In the genomic region with DNA sequence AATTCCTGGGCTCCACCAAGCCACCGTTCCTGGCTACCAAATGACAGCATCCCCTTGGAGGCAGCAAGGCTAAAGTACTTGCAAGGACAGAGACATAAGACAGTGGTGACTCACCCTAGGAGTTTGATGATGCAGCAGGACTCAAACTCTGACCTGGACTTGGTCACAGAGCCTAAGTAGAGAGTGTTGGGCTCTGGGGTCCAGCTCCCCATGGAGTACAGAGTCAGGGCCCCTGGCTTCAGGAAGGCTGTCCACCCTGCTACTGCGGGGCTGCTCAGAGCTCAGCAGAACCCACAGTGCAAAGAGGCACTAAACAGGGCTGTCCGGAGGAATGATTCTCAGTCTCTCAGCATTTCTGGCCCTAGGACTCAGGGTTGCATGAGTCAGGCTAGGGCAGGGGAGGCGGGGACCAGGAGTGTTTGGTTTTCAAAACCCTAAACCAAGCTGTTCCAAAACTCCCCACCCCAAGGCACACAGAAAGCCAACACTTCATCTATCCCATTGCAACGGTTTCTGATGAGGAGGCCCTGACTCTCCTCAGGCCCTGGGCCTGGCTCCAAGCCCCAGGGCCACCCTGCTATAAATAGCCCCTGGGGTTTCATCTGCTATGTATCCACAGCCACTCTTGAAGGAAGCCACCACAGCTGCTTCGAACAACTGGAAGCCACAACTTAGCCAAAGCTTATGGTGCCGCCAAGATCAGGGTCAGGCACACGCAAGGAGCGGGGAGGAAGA, we compare ENCODE assay signal across 8 mouse cellular contexts.
DNase-seq lines count a peak whose midpoint lies in the region; ATAC-seq lines count a peak whose summit lies in the region.

No protein-coding gene starts in this region.

- ATAC-seq in embryonic facial prominence, embryonic 11.5 days (replicated peaks; ENCODE audit: insufficient number of reproducible peaks, low FRiP score, low TSS enrichment, low read depth), result no peak
- ATAC-seq in liver, embryonic 16.5 days (ENCODE audit: low read depth), result no peak
- no peak for ATAC-seq in forebrain, embryonic 14.5 days

- no peaks in the 10 kb centered on the region for H3K36me3 ChIP-seq in embryonic facial prominence, embryonic 11.5 days (replicated peaks; ENCODE audit: control insufficient read depth, insufficient read depth, low read depth, low read length)
- peaks cover 16% of the 10 kb centered on the region for H3K36me3 ChIP-seq in liver, embryonic 16.5 days (ENCODE audit: control insufficient read depth, insufficient read depth)
- H3K36me3 ChIP-seq in forebrain, embryonic 14.5 days (ENCODE audit: control insufficient read depth, insufficient read depth, low read length), result no peaks in the 10 kb centered on the region

- 68% methylated on average over 9 of the region's 9 CpGs for WGBS in embryonic facial prominence, embryonic 11.5 days
- WGBS in liver, embryonic 16.5 days (ENCODE audit: insufficient replicate concordance), result 51% methylated on average over 9 of the region's 9 CpGs
- 65% methylated on average over 9 of the region's 9 CpGs for WGBS in forebrain, embryonic 14.5 days

- intact Hi-C loops in heart, postnatal 14 days (cut with DNase I), result loop anchor here (2.0 to 5.0 kb wide), 2 partner anchors 34 to 79 kb away; no protein-coding TSS in a partner anchor

- peaks cover 12% of the 10 kb centered on the region for H3K4me1 ChIP-seq in embryonic facial prominence, embryonic 11.5 days (ENCODE audit: control insufficient read depth, insufficient read depth, low read length)
- H3K4me1 ChIP-seq in liver, embryonic 16.5 days (ENCODE audit: control insufficient read depth, low read depth, low read length), result peaks cover 51% of the 10 kb centered on the region
- no peaks in the 10 kb centered on the region for H3K4me1 ChIP-seq in forebrain, embryonic 14.5 days (ENCODE audit: control insufficient read depth, insufficient read depth, low read length)

- peak overlapping the region; percentile 13; the same call in 1 of the 2 replicates for H3K9ac ChIP-seq in embryonic facial prominence, embryonic 11.5 days (replicated peaks; ENCODE audit: low read length)
- no peak overlapping the region for H3K9ac ChIP-seq in liver, embryonic 16.5 days (ENCODE audit: low read depth, low read length)
- no peak overlapping the region for H3K9ac ChIP-seq in forebrain, embryonic 14.5 days (ENCODE audit: low read length)

- H3K27ac ChIP-seq in embryonic facial prominence, embryonic 11.5 days (replicated peaks; ENCODE audit: low read depth, low read length), result no peak overlapping the region
- peak overlapping the region; percentile 52; the same call in 1 of the 2 replicates for H3K27ac ChIP-seq in liver, embryonic 16.5 days (ENCODE audit: low read length)
- no peak overlapping the region for H3K27ac ChIP-seq in forebrain, embryonic 14.5 days (ENCODE audit: low read depth, low read length)

- H3K4me2 ChIP-seq in embryonic facial prominence, embryonic 11.5 days (ENCODE audit: low read depth, low read length), result no peak overlapping the region
- peak overlapping the region; percentile 71; the same call in 1 of the 2 replicates for H3K4me2 ChIP-seq in liver, embryonic 16.5 days (ENCODE audit: low read depth, low read length)
- no peak overlapping the region for H3K4me2 ChIP-seq in forebrain, embryonic 14.5 days (ENCODE audit: low read length)

- DNase-seq in adrenal gland, adult (ENCODE audit: inconsistent age in 2 of 2, low spot score in 1 of 2), result peak; percentile 87 to 95
- no peak for DNase-seq in embryonic facial prominence, embryonic 11.5 days (ENCODE audit: low spot score)
- DNase-seq in heart, postnatal 14 days, result peak; percentile 72 to 79
- no peak for DNase-seq in thymus, postnatal 0 days (ENCODE audit: low spot score)
- DNase-seq in T-cell, adult 2 months (ENCODE audit: low spot score), result no peak
- no peak for DNase-seq in frontal cortex, adult 2 months (ENCODE audit: extremely low spot score in 1 of 2, low spot score in 1 of 2)
- no peak for DNase-seq in forebrain, embryonic 14.5 days (ENCODE audit: low spot score)

- no peak overlapping the region for H3K4me3 ChIP-seq in embryonic facial prominence, embryonic 11.5 days (ENCODE audit: low read depth, low read length)
- 0 out of 2 replicates have a peak overlapping the region, but pooled peaks have one; percentile 65 for H3K4me3 ChIP-seq in liver, embryonic 16.5 days (ENCODE audit: low read depth, low read length)
- no peak overlapping the region for H3K4me3 ChIP-seq in forebrain, embryonic 14.5 days (ENCODE audit: low read depth, low read length)

- H3K9me3 ChIP-seq in embryonic facial prominence, embryonic 11.5 days (replicated peaks; ENCODE audit: control insufficient read depth, low read length), result no peaks in the 10 kb centered on the region
- H3K9me3 ChIP-seq in liver, embryonic 16.5 days (replicated peaks; ENCODE audit: control insufficient read depth, low read length), result no peaks in the 10 kb centered on the region
- H3K9me3 ChIP-seq in forebrain, embryonic 14.5 days (replicated peaks; ENCODE audit: control insufficient read depth, low read length), result no peaks in the 10 kb centered on the region

- no peaks in the 10 kb centered on the region for H3K27me3 ChIP-seq in embryonic facial prominence, embryonic 11.5 days (ENCODE audit: control insufficient read depth, insufficient read depth, low read length)
- no peaks in the 10 kb centered on the region for H3K27me3 ChIP-seq in liver, embryonic 16.5 days (ENCODE audit: control insufficient read depth, insufficient read depth, low read depth, low read length)
- no peaks in the 10 kb centered on the region for H3K27me3 ChIP-seq in forebrain, embryonic 14.5 days (replicated peaks; ENCODE audit: control insufficient read depth, insufficient read depth, low read length)

Comparison
In these comparisons a context has a peak if more than half of its experiments do, and no peak if none do; other contexts are left out.
1. DNase-seq: peak in adrenal gland, adult (2 of 2) and heart, postnatal 14 days (2 of 2); none in embryonic facial prominence, embryonic 11.5 days (single experiment), thymus, postnatal 0 days (single experiment), T-cell, adult 2 months (single experiment), frontal cortex, adult 2 months (0 of 2) and forebrain, embryonic 14.5 days (single experiment).